Mouse (Mus musculus) forebrain, embryonic 12.5 days (tissue): ENCODE data around the gene Epb41l5. TPM values are rescaled to one million over a fixed set of nuclear protein-coding genes. Genes with fewer than 3 reads are reported as not detected.
A peak's percentile ranks its signal among the peaks of the same experiment; 100 is the strongest.

ENCODE experiments used
- ATAC-seq: fragments of 200-750 bp; cut with Nextera tagmentation; 2 replicates; pipeline ENCODE4 v1.8.0; 2017; ENCODE audit warnings: moderate TSS enrichment; ENCODE audit not compliant: low FRiP score
- H3K27ac ChIP-seq: fragments of 300-500 bp; sonication (generic); 2 replicates; pipeline ENCODE4 v1.5.1; 2016; ENCODE audit warnings: mild to moderate bottlenecking
- H3K27me3 ChIP-seq: fragments of 300-500 bp; sonication (generic); 2 replicates; pipeline ENCODE4 v1.6.1; 2016; ENCODE audit warnings: mild to moderate bottlenecking
- H3K36me3 ChIP-seq: fragments of 300-500 bp; sonication (generic); replicated peaks from 2 replicates; pipeline ENCODE4 v1.6.1; 2016; ENCODE audit warnings: mild to moderate bottlenecking
- H3K4me1 ChIP-seq: fragments of 300-500 bp; sonication (generic); 2 replicates; pipeline ENCODE4 v1.6.1; 2016
- H3K4me2 ChIP-seq: fragments of 300-500 bp; sonication (generic); 2 replicates; pipeline ENCODE4 v1.6.1; 2016; ENCODE audit warnings: mild to moderate bottlenecking, moderate library complexity
- H3K4me3 ChIP-seq: fragments of 300-500 bp; sonication (generic); replicated peaks from 2 replicates; pipeline ENCODE4 v1.5.1; 2016; ENCODE audit warnings: mild to moderate bottlenecking
- H3K9ac ChIP-seq: fragments of 300-500 bp; sonication (generic); 2 replicates; pipeline ENCODE4 v1.6.1; 2016; ENCODE audit warnings: mild to moderate bottlenecking
- H3K9me3 ChIP-seq: fragments of 300-500 bp; sonication (generic); 2 replicates; pipeline ENCODE4 v1.6.1; 2016
- WGBS: fragments of 180-500 bp; shearing (Covaris S2); methylation state at CpG from one replicate; pipeline ENCODE4 v1.1.7; 2016; 5-methylcytosine and 5-hydroxymethylcytosine counted together
- polyA plus RNA-seq: library from polyadenylated mRNA; unstranded; fragments of >200 nt; fragmentation: Nextera tagmentation; extraction: Ambion mirVana; gene quantifications from 2 replicates; pipeline ENCODE4 v1.2.1, GENCODE M21; 2016

Gene Epb41l5
- polyA plus RNA-seq, 1 experiment from 2014 or later = 38.0 TPM

DNA sequence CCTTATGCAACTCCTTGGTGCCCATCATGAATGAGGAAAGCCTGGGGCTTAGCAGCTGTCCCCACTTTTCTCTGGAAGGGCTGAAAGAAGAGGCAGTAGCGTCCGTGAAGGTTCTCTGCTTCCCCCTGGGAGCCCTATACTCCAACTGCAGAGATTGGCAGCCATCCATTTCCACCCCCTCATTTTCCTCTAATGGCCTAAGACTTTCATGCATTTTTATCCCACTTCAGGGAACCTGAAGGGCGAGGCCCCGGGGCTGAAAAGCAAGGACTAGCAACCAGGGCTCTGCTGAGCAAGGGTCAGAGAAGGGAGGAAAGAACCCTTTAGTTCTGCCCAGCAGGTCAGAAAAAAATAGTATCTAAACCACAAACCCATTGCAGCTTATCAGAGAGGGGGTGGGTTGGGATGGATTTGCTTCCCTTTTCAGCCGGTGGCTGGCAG lies 123.8 kb downstream of the Epb41l5 start:
- Histone ChIP-seq H3K9me3 (peaks cover 20% of the 10 kb centered on the region), H3K9ac (peak overlapping the region; percentile 62; the same call in 1 of the 2 replicates), H3K4me3 (peak overlapping the region; percentile 53), H3K27me3 (no peaks in the 10 kb centered on the region), H3K4me1 (peaks cover 27% of the 10 kb centered on the region), H3K4me2 (peak overlapping the region; percentile 89), H3K36me3 (peaks cover 28% of the 10 kb centered on the region), H3K27ac (no peak overlapping the region; the same call in 1 of the 2 replicates)
- ATAC-seq = no peak
- 20% methylated on average over 5 of the region's 5 CpGs for WGBS

DNA sequence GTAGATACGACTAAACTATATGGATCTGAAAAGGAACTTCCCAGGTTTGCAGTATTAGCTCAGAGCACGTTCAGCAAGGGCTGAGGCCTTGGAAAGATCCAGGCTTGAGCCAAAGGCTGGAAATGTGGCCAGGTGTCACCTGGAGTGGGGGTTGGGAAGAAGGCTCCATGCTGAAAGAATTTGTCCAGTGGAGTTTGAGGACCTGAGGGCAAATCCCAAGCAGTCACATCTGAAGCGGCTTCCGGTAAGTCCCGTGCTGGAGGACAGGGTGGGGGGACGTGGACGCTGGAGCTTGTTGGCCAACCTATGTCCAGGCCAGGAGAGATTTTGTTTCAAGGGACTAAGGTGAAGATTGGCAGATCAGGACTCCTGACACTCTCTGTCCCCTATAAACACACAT lies 125.0 kb downstream of the Epb41l5 start:
- H3K9me3 ChIP-seq = peaks cover 15% of the 10 kb centered on the region
- 90% methylated on average over 7 of the region's 7 CpGs for WGBS
- H3K27ac ChIP-seq = no peak overlapping the region
- no peak overlapping the region for H3K4me3 ChIP-seq
- H3K9ac ChIP-seq = no peak overlapping the region
- H3K4me1 ChIP-seq = peaks cover 27% of the 10 kb centered on the region
- no peak for ATAC-seq
- H3K36me3 ChIP-seq = peaks cover 18% of the 10 kb centered on the region
- H3K27me3 ChIP-seq = no peaks in the 10 kb centered on the region
- no peak overlapping the region for H3K4me2 ChIP-seq

DNA sequence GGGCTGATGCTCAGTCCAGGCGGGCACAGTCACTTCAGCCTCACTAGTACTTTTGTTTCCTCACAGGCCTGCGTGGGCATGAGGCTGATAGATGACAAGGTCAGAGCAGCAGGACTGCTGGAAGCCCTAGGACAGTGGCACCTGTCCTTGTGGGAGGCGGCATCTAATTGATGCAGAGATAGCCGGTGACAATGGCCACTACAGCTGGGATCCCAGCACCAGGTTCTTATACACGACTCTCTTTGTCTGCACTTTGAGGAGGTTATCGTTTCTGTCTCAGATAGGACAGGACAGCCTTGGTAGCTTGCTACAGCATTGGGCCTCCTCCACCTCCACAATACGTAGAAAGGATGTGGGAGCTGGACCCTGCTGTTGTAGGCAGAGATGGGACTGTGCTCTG lies 125.4 kb downstream of the Epb41l5 start:
- ATAC-seq = no peak
- H3K9ac ChIP-seq = no peak overlapping the region
- H3K36me3 ChIP-seq = peaks cover 14% of the 10 kb centered on the region
- 76% methylated on average over 7 of the region's 7 CpGs for WGBS
- H3K4me1 ChIP-seq = peaks cover 27% of the 10 kb centered on the region
- no peaks in the 10 kb centered on the region for H3K27me3 ChIP-seq
- no peak overlapping the region for H3K4me2 ChIP-seq
- H3K27ac ChIP-seq = no peak overlapping the region
- H3K9me3 ChIP-seq = peaks cover 11% of the 10 kb centered on the region
- no peak overlapping the region for H3K4me3 ChIP-seq

DNA sequence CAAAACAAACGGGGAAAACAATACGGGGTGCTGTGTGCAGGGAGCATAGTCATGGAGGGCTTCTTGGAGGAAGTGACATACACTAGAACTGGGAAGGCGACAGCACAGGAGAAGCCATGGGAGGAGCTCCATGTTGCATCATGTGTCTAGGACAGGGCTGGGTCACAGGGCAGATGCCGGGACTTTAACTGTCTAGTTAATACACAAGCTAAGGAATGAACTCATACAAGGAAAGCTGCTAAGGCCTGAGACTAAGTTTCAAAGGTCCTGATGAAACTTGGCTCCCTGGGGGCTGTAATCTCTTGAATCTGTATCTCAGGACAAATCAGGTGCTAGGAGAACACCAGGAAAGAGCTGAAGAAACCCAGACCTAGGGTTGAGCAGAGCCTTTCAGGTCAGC lies 126.1 kb downstream of the Epb41l5 start:
- peaks cover 9% of the 10 kb centered on the region for H3K36me3 ChIP-seq
- no peaks in the 10 kb centered on the region for H3K27me3 ChIP-seq
- H3K4me1 ChIP-seq = peaks cover 27% of the 10 kb centered on the region
- no peak overlapping the region for H3K9ac ChIP-seq
- H3K9me3 ChIP-seq = peaks cover 8% of the 10 kb centered on the region; the same call in 1 of the 2 replicates
- 89% methylated on average over 4 of the region's 4 CpGs for WGBS
- no peak overlapping the region for H3K27ac ChIP-seq
- no peak overlapping the region for H3K4me2 ChIP-seq
- H3K4me3 ChIP-seq = no peak overlapping the region
- no peak for ATAC-seq

DNA sequence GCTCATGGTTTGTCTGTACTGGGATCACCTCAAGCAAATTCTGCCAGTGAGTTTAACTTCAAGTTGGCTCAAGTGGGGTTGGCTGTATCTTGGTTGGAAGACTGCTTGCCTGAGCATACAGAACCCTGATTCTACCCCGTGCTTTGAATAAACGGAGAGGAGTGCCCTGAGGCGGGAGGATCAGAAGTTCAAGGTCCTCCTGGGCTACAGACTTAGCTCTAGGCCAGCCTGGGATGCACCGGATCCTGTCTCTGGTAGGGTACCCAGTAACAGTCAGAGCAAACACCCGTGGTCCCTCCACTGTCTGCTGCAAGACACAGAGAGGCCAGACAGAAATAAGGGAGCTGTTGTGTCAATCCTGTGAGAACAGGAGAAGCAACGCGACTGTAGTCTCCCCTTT lies 127.1 kb downstream of the Epb41l5 start:
- no peaks in the 10 kb centered on the region for H3K36me3 ChIP-seq
- WGBS = 85% methylated on average over 7 of the region's 7 CpGs
- no peaks in the 10 kb centered on the region for H3K27me3 ChIP-seq
- H3K9ac ChIP-seq = no peak overlapping the region
- H3K9me3 ChIP-seq = no peaks in the 10 kb centered on the region
- H3K4me3 ChIP-seq = no peak overlapping the region
- no peak overlapping the region for H3K27ac ChIP-seq
- peaks cover 18% of the 10 kb centered on the region for H3K4me1 ChIP-seq
- no peak for ATAC-seq
- H3K4me2 ChIP-seq = no peak overlapping the region

DNA sequence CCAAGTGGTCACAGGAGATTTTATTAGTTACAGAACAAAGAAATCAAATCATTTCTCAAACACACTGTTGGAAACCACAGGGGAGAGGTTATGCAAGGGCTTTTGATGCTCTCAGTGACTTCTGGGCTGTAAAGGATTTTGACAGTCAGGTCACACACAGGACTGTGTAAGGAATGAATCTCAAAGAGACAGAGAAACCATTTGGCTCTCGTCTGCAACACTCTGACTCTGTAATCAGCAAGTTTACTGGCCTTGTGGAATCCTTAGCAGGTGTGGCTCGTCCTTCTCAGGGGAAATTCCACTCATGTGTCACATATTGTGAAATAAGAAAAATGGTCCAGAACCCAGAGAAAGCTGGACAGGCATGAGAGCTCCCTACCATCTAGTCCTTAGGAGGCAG lies 127.8 kb downstream of the Epb41l5 start:
- WGBS = 61% methylated on average over 2 of the region's 2 CpGs
- H3K4me2 ChIP-seq = no peak overlapping the region
- H3K36me3 ChIP-seq = no peaks in the 10 kb centered on the region
- ATAC-seq = no peak
- H3K4me1 ChIP-seq = peaks cover 13% of the 10 kb centered on the region
- H3K9me3 ChIP-seq = no peaks in the 10 kb centered on the region
- H3K4me3 ChIP-seq = no peak overlapping the region
- H3K27ac ChIP-seq = no peak overlapping the region
- H3K27me3 ChIP-seq = no peaks in the 10 kb centered on the region
- H3K9ac ChIP-seq = no peak overlapping the region

DNA sequence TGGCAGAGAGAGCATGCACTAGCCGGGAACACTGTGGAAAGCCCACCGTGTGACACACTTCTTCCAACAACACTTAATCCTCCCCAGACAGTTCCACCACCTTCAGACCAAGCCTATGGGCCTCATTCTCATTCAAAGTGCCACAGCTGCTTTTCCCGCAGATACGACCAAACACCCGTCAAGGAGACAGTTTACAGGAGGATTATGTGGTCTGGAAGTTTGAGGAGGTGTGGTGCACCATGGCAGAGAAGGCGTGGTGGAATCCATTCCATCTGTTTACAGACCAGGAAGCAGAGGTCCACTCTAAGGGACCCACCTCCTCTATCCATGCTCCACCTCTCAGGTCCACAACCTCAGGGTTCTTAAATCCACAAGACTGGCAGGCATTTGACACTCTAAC lies 129.5 kb downstream of the Epb41l5 start:
- Histone ChIP-seq H3K36me3 (no peaks in the 10 kb centered on the region), H3K9ac (no peak overlapping the region)
- 83% methylated on average over 6 of the region's 6 CpGs for WGBS

GRCm38 (mm10) chr1:119518786-119519185 lies 130.0 kb downstream of the Epb41l5 start:
- no peaks in the 10 kb centered on the region for H3K36me3 ChIP-seq
- no peaks in the 10 kb centered on the region for H3K27me3 ChIP-seq
- H3K27ac ChIP-seq = no peak overlapping the region
- H3K9me3 ChIP-seq = no peaks in the 10 kb centered on the region
- H3K4me2 ChIP-seq = no peak overlapping the region
- H3K9ac ChIP-seq = no peak overlapping the region
- ATAC-seq = no peak
- no peaks in the 10 kb centered on the region for H3K4me1 ChIP-seq
- H3K4me3 ChIP-seq = no peak overlapping the region

More for the DNA sequence above, 129.5 kb downstream of the Epb41l5 start:
- Histone ChIP-seq H3K4me3 (no peak overlapping the region), H3K27me3 (no peaks in the 10 kb centered on the region), H3K4me2 (no peak overlapping the region), H3K27ac (no peak overlapping the region), H3K4me1 (no peaks in the 10 kb centered on the region), H3K9me3 (no peaks in the 10 kb centered on the region)
- ATAC-seq = no peak

DNA sequence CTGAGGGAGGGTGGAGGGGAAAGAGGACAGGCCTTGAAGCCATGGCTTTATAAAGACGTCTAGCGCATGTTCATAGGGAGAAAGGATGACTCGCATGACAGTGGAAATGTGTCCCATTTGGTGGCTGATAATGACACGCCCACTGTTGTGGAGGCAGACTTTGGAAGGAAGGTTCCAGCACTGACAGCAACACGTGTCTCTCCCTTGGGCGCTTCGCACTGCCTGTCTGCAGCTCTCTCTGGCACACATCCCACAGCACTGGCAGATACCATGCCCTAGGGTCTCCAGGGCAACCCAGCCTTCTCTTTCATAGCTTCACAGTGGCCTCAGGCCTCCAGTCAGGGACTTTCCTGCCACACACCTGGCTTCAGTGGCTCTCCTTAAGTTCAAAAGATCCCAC lies 130.7 kb downstream of the Epb41l5 start:
- WGBS = 85% methylated on average over 7 of the region's 7 CpGs
- Histone ChIP-seq H3K4me2 (no peak overlapping the region), H3K27ac (no peak overlapping the region), H3K4me1 (no peaks in the 10 kb centered on the region), H3K36me3 (no peaks in the 10 kb centered on the region), H3K9me3 (no peaks in the 10 kb centered on the region), H3K27me3 (no peaks in the 10 kb centered on the region), H3K9ac (no peak overlapping the region), H3K4me3 (no peak overlapping the region)
- no peak for ATAC-seq

- no peak for ATAC-seq
- Histone ChIP-seq H3K4me3 (no peak overlapping the region), H3K36me3 (no peaks in the 10 kb centered on the region), H3K27me3 (peaks cover 15% of the 10 kb centered on the region), H3K27ac (no peak overlapping the region), H3K4me2 (no peak overlapping the region), H3K9me3 (no peaks in the 10 kb centered on the region), H3K4me1 (no peaks in the 10 kb centered on the region; the same call in 1 of the 2 replicates), H3K9ac (no peak overlapping the region)
- WGBS = 67% methylated on average over 8 of the region's 8 CpGs
These were observed 137.9 kb downstream of the Epb41l5 start for GRCm38 (mm10) chr1:119510857-119511256.

DNA sequence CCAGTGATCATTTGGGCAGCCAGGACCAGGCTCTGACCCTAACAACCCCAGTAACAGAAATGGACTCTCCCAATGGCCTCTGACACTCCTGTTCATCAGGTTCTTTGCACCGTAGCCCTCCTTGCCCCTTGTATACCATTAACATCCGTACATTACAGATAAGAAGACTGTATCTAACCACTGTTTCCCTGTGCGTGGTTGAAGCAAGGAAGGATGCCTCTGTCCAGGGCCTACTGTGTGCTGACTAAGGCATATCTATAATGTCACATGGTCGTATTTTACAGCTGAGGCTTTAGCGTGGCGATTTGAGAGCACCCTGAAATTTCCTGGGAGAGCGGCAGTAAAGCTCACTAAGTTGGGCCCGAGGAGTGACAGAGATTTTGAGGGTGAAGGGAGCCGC lies 138.4 kb downstream of the Epb41l5 start:
- WGBS = 74% methylated on average over 9 of the region's 9 CpGs
- Histone ChIP-seq H3K9me3 (no peaks in the 10 kb centered on the region), H3K4me1 (peaks cover 2% of the 10 kb centered on the region), H3K27ac (no peak overlapping the region), H3K9ac (no peak overlapping the region), H3K4me2 (no peak overlapping the region), H3K4me3 (no peak overlapping the region), H3K36me3 (no peaks in the 10 kb centered on the region), H3K27me3 (peaks cover 19% of the 10 kb centered on the region)
- no peak for ATAC-seq

GRCm38 (mm10) chr1:119509474-119509873 lies 139.3 kb downstream of the Epb41l5 start:
- no peak for ATAC-seq
- H3K27ac ChIP-seq = no peak overlapping the region

GRCm38 (mm10) chr1:119508548-119508947 lies 140.3 kb downstream of the Epb41l5 start:
- Histone ChIP-seq H3K4me1 (peaks cover 14% of the 10 kb centered on the region), H3K27me3 (peaks cover 20% of the 10 kb centered on the region), H3K4me2 (no peak overlapping the region), H3K9ac (no peak overlapping the region), H3K4me3 (no peak overlapping the region), H3K9me3 (no peaks in the 10 kb centered on the region), H3K36me3 (no peaks in the 10 kb centered on the region), H3K27ac (no peak overlapping the region)
- ATAC-seq = no peak
- 43% methylated on average over 4 of the region's 4 CpGs for WGBS

More at GRCm38 (mm10) chr1:119509474-119509873, 139.3 kb downstream of the Epb41l5 start:
- no peaks in the 10 kb centered on the region for H3K9me3 ChIP-seq
- no peaks in the 10 kb centered on the region for H3K36me3 ChIP-seq
- H3K4me2 ChIP-seq = no peak overlapping the region
- H3K9ac ChIP-seq = no peak overlapping the region
- peaks cover 8% of the 10 kb centered on the region for H3K4me1 ChIP-seq
- peaks cover 20% of the 10 kb centered on the region for H3K27me3 ChIP-seq
- H3K4me3 ChIP-seq = no peak overlapping the region
- WGBS = 87% methylated on average over 7 of the region's 7 CpGs
